Mouse (Mus musculus): ENCODE measurements around the gene Strap.

DNA sequence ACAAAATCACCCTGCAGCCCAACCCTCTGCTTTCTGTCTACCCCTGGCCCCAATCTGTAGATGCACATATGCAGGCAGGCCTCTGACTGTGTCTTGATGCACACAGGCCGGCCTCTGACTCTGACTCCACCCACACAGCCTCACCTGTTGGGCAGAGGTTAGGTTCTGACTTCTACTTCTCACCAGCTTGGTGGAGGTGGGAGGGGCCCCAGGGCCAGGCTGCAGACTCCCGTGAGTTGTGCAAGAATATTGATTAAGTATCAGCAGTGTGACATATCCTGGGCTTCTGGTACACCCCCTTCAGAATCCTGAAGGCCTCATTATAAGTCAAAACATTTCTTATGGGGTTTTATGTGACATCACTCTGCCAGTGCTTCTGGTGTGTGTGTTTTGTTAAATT is 54.8 kb downstream of the Strap start:
- no peak for TF ChIP-seq ZC3H11A (IDR thresholded peaks at IDR 0.05; ENCODE audit: borderline replicate concordance, low read depth, low read length)
- no peak for TF ChIP-seq ZNF384 (IDR thresholded peaks at IDR 0.05; ENCODE audit: low read depth, low read length)
- no peak for TF ChIP-seq CHD2 (IDR thresholded peaks at IDR 0.05; ENCODE audit: low read depth, low read length)
- TF ChIP-seq MAFK (IDR thresholded peaks at IDR 0.05; ENCODE audit: insufficient read depth, low read depth, low read length), result no peak
- no peak for TF ChIP-seq HCFC1 (IDR thresholded peaks at IDR 0.05; ENCODE audit: borderline replicate concordance, insufficient read depth, low read length)
